Mouse (Mus musculus): ENCODE results near the gene Ush2a. TPM values are rescaled to one million over a fixed set of nuclear protein-coding genes. Genes with fewer than 3 reads are reported as not detected.

The Ush2a gene
- polyA plus RNA-seq, 1 experiment from 2014 or later = 0.09 TPM

GRCm38 (mm10) chr1:188760515-188760914 is 498.7 kb downstream of the Ush2a start:
- no peaks in the 10 kb centered on the region for H3K36me3 ChIP-seq
- H3K4me2 ChIP-seq = no peak overlapping the region
- no peak overlapping the region for H3K4me3 ChIP-seq (replicated peaks)
- H3K9me3 ChIP-seq = no peaks in the 10 kb centered on the region
- H3K9ac ChIP-seq = no peak overlapping the region
- no peak for ATAC-seq (ENCODE audit: insufficient read depth, low FRiP score, low read depth)
- WGBS = 62% methylated on average over 3 of the region's 3 CpGs
- no peaks in the 10 kb centered on the region for H3K27me3 ChIP-seq (replicated peaks)
- H3K4me1 ChIP-seq = no peaks in the 10 kb centered on the region
- H3K27ac ChIP-seq = no peak overlapping the region

GRCm38 (mm10) chr1:188762463-188762862 is 500.6 kb downstream of the Ush2a start:
- no peaks in the 10 kb centered on the region for H3K9me3 ChIP-seq
- H3K4me3 ChIP-seq (replicated peaks) = no peak overlapping the region
- H3K4me1 ChIP-seq = no peaks in the 10 kb centered on the region
- H3K36me3 ChIP-seq = no peaks in the 10 kb centered on the region
- H3K27ac ChIP-seq = no peak overlapping the region
- WGBS = 77% methylated on average over 6 of the region's 6 CpGs
- no peak for ATAC-seq (ENCODE audit: insufficient read depth, low FRiP score, low read depth)
- H3K4me2 ChIP-seq = no peak overlapping the region
- H3K9ac ChIP-seq = no peak overlapping the region
- H3K27me3 ChIP-seq (replicated peaks) = no peaks in the 10 kb centered on the region

- Histone ChIP-seq H3K36me3 (no peaks in the 10 kb centered on the region), H3K27ac (no peak overlapping the region), H3K4me1 (no peaks in the 10 kb centered on the region), H3K4me2 (no peak overlapping the region), H3K9me3 (no peaks in the 10 kb centered on the region), H3K9ac (no peak overlapping the region), H3K27me3 (replicated peaks) (no peaks in the 10 kb centered on the region), H3K4me3 (replicated peaks) (no peak overlapping the region)
- 74% methylated on average over 3 of the region's 3 CpGs for WGBS
- no peak for ATAC-seq (ENCODE audit: insufficient read depth, low FRiP score, low read depth)
Observed at GRCm38 (mm10) chr1:188763761-188764160, 501.9 kb downstream of the Ush2a start.

GRCm38 (mm10) chr1:188770828-188771227 is 509.0 kb downstream of the Ush2a start:
- Histone ChIP-seq H3K36me3 (no peaks in the 10 kb centered on the region), H3K9ac (no peak overlapping the region), H3K27ac (no peak overlapping the region), H3K9me3 (no peaks in the 10 kb centered on the region), H3K4me1 (no peaks in the 10 kb centered on the region), H3K4me2 (no peak overlapping the region), H3K27me3 (replicated peaks) (no peaks in the 10 kb centered on the region), H3K4me3 (replicated peaks) (no peak overlapping the region)
- ATAC-seq (ENCODE audit: insufficient read depth, low FRiP score, low read depth) = no peak
- 74% methylated on average over 1 of the region's 1 CpGs for WGBS

GRCm38 (mm10) chr1:188772516-188773229 is 510.9 kb downstream of the Ush2a start:
- WGBS = 90% methylated on average over 7 of the region's 7 CpGs
- H3K36me3 ChIP-seq = no peaks in the 10 kb centered on the region
- H3K4me2 ChIP-seq = no peak overlapping the region
- H3K9ac ChIP-seq = no peak overlapping the region
- no peak overlapping the region for H3K27ac ChIP-seq
- no peaks in the 10 kb centered on the region for H3K9me3 ChIP-seq
- ATAC-seq (ENCODE audit: insufficient read depth, low FRiP score, low read depth) = no peak
- H3K4me3 ChIP-seq (replicated peaks) = no peak overlapping the region
- no peaks in the 10 kb centered on the region for H3K27me3 ChIP-seq (replicated peaks)
- no peaks in the 10 kb centered on the region for H3K4me1 ChIP-seq

GRCm38 (mm10) chr1:188773631-188774030 is 511.8 kb downstream of the Ush2a start:
- no peaks in the 10 kb centered on the region for H3K36me3 ChIP-seq
- H3K4me3 ChIP-seq (replicated peaks) = no peak overlapping the region
- H3K27me3 ChIP-seq (replicated peaks) = no peaks in the 10 kb centered on the region
- no peak overlapping the region for H3K4me2 ChIP-seq
- ATAC-seq (ENCODE audit: insufficient read depth, low FRiP score, low read depth) = no peak
- no peak overlapping the region for H3K9ac ChIP-seq
- no peaks in the 10 kb centered on the region for H3K4me1 ChIP-seq
- no peak overlapping the region for H3K27ac ChIP-seq
- no peaks in the 10 kb centered on the region for H3K9me3 ChIP-seq
- WGBS = 84% methylated on average over 7 of the region's 7 CpGs

- Histone ChIP-seq H3K4me2 (no peak overlapping the region), H3K27me3 (replicated peaks) (no peaks in the 10 kb centered on the region), H3K36me3 (no peaks in the 10 kb centered on the region), H3K9me3 (no peaks in the 10 kb centered on the region), H3K9ac (no peak overlapping the region), H3K27ac (no peak overlapping the region), H3K4me1 (no peaks in the 10 kb centered on the region), H3K4me3 (replicated peaks) (no peak overlapping the region)
- 64% methylated on average over 8 of the region's 8 CpGs for WGBS
- ATAC-seq (ENCODE audit: insufficient read depth, low FRiP score, low read depth) = no peak
Observed at GRCm38 (mm10) chr1:188777556-188778161, 515.8 kb downstream of the Ush2a start.

- Histone ChIP-seq H3K4me1 (no peaks in the 10 kb centered on the region), H3K36me3 (no peaks in the 10 kb centered on the region), H3K4me3 (replicated peaks) (no peak overlapping the region), H3K9ac (no peak overlapping the region), H3K4me2 (no peak overlapping the region), H3K27me3 (replicated peaks) (no peaks in the 10 kb centered on the region), H3K27ac (no peak overlapping the region), H3K9me3 (no peaks in the 10 kb centered on the region)
- 78% methylated on average over 10 of the region's 10 CpGs for WGBS
- ATAC-seq (ENCODE audit: insufficient read depth, low FRiP score, low read depth) = no peak
Observed at GRCm38 (mm10) chr1:188785056-188785455, 523.2 kb downstream of the Ush2a start.

GRCm38 (mm10) chr1:188805069-188805468 is 543.2 kb downstream of the Ush2a start:
- 24% methylated on average over 2 of the region's 2 CpGs for WGBS
- H3K9me3 ChIP-seq = no peaks in the 10 kb centered on the region
- ATAC-seq (ENCODE audit: insufficient read depth, low FRiP score, low read depth) = no peak
- no peaks in the 10 kb centered on the region for H3K27me3 ChIP-seq (replicated peaks)
- no peak overlapping the region for H3K4me2 ChIP-seq
- no peaks in the 10 kb centered on the region for H3K36me3 ChIP-seq
- no peak overlapping the region for H3K9ac ChIP-seq
- no peak overlapping the region for H3K4me3 ChIP-seq (replicated peaks)
- no peaks in the 10 kb centered on the region for H3K4me1 ChIP-seq
- H3K27ac ChIP-seq = no peak overlapping the region

- Histone ChIP-seq H3K4me2 (no peak overlapping the region), H3K36me3 (no peaks in the 10 kb centered on the region), H3K4me3 (replicated peaks) (no peak overlapping the region), H3K9ac (no peak overlapping the region), H3K4me1 (no peaks in the 10 kb centered on the region), H3K9me3 (no peaks in the 10 kb centered on the region), H3K27me3 (replicated peaks) (no peaks in the 10 kb centered on the region), H3K27ac (no peak overlapping the region)
- WGBS = 43% methylated on average over 4 of the region's 4 CpGs
- no peak for ATAC-seq (ENCODE audit: insufficient read depth, low FRiP score, low read depth)
Observed at GRCm38 (mm10) chr1:188805852-188806251, 544.0 kb downstream of the Ush2a start.

GRCm38 (mm10) chr1:188810631-188811030 is 548.8 kb downstream of the Ush2a start:
- H3K27me3 ChIP-seq (replicated peaks) = no peaks in the 10 kb centered on the region
- 79% methylated on average over 9 of the region's 9 CpGs for WGBS
- no peaks in the 10 kb centered on the region for H3K9me3 ChIP-seq
- H3K4me2 ChIP-seq = no peak overlapping the region
- H3K27ac ChIP-seq = no peak overlapping the region
- no peak overlapping the region for H3K4me3 ChIP-seq (replicated peaks)
- H3K36me3 ChIP-seq = no peaks in the 10 kb centered on the region
- H3K9ac ChIP-seq = no peak overlapping the region
- no peak for ATAC-seq (ENCODE audit: insufficient read depth, low FRiP score, low read depth)
- no peaks in the 10 kb centered on the region for H3K4me1 ChIP-seq

GRCm38 (mm10) chr1:188815072-188815471 is 553.2 kb downstream of the Ush2a start:
- Histone ChIP-seq H3K9me3 (no peaks in the 10 kb centered on the region), H3K9ac (no peak overlapping the region), H3K36me3 (no peaks in the 10 kb centered on the region), H3K4me1 (no peaks in the 10 kb centered on the region), H3K4me3 (replicated peaks) (no peak overlapping the region), H3K27me3 (replicated peaks) (no peaks in the 10 kb centered on the region), H3K4me2 (no peak overlapping the region), H3K27ac (no peak overlapping the region)
- 51% methylated on average over 7 of the region's 7 CpGs for WGBS
- ATAC-seq (ENCODE audit: insufficient read depth, low FRiP score, low read depth) = no peak
